Mouse (Mus musculus) stomach, embryonic 15.5 days (tissue): ENCODE measurements around the gene Wdr35. TPM values are rescaled to one million over a fixed set of nuclear protein-coding genes. Genes with fewer than 3 reads are reported as not detected.

Source experiments
- ATAC-seq: fragments of 200-750 bp; cut with Nextera tagmentation; 2 replicates; pipeline ENCODE4 v1.8.0; 2017; ENCODE audit warnings: low read depth, moderate number of reproducible peaks, moderate TSS enrichment; ENCODE audit not compliant: insufficient read depth, low FRiP score
- H3K27ac ChIP-seq: fragments of 300-500 bp; sonication (generic); 2 replicates; pipeline ENCODE4 v1.5.1; 2015; ENCODE audit warnings: mild to moderate bottlenecking, inconsistent platforms
- H3K27me3 ChIP-seq: fragments of 300-500 bp; sonication (generic); replicated peaks from 2 replicates; pipeline ENCODE4 v1.6.1; 2015; ENCODE audit warnings: inconsistent platforms
- H3K36me3 ChIP-seq: fragments of 300-500 bp; sonication (generic); 2 replicates; pipeline ENCODE4 v1.6.1; 2015; ENCODE audit warnings: inconsistent platforms
- H3K4me1 ChIP-seq: fragments of 300-500 bp; sonication (generic); 2 replicates; pipeline ENCODE4 v1.6.1; 2015; ENCODE audit warnings: inconsistent platforms
- H3K4me2 ChIP-seq: fragments of 300-500 bp; sonication (generic); 2 replicates; pipeline ENCODE4 v1.6.1; 2015; ENCODE audit warnings: mild to moderate bottlenecking, inconsistent platforms
- H3K4me3 ChIP-seq: fragments of 300-500 bp; sonication (generic); replicated peaks from 2 replicates; pipeline ENCODE4 v1.5.1; 2015; ENCODE audit warnings: inconsistent platforms
- H3K9ac ChIP-seq: fragments of 300-500 bp; sonication (generic); 2 replicates; pipeline ENCODE4 v1.6.1; 2015; ENCODE audit warnings: inconsistent platforms
- H3K9me3 ChIP-seq: fragments of 300-500 bp; sonication (generic); 2 replicates; pipeline ENCODE4 v1.6.1; 2016; ENCODE audit warnings: inconsistent platforms
- WGBS: fragments of 180-500 bp; shearing (Covaris S2); methylation state at CpG from one replicate; pipeline ENCODE4 v1.1.7; 2015; 5-methylcytosine and 5-hydroxymethylcytosine counted together
- polyA plus RNA-seq: library from polyadenylated mRNA; unstranded; fragments of >200 nt; fragmentation: Nextera tagmentation; extraction: Ambion mirVana; gene quantifications from 2 replicates; pipeline ENCODE4 v1.2.1, GENCODE M21; 2015

Wdr35 gene
- polyA plus RNA-seq, 1 experiment from 2014 or later, result 12.5 TPM

DNA sequence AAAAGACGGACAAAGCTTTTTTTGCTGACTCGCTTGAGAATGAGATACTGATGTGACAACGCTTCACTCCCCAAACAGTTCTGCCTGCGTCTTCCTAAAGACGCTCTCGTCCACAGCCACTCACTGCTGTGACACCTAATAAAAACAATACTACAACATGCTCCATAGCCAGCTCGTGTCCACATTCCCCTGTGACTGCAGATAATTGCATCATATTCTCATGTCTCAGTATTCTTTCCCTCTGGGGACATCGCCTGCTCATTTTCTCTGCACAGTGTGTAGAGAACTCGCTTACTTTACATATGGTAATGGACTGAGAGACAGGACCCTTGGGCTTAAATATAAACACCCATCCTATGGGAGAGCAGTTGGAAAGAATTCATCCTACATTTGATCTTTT is 62.7 kb downstream of the Wdr35 start:
- 82% methylated on average over 9 of the region's 9 CpGs for WGBS
- H3K4me3 ChIP-seq, result no peak overlapping the region
- H3K27me3 ChIP-seq, result no peaks in the 10 kb centered on the region
- H3K9me3 ChIP-seq, result no peaks in the 10 kb centered on the region
- H3K4me1 ChIP-seq, result no peaks in the 10 kb centered on the region
- H3K36me3 ChIP-seq, result no peaks in the 10 kb centered on the region
- no peak for ATAC-seq
- H3K9ac ChIP-seq, result no peak overlapping the region
- no peak overlapping the region for H3K4me2 ChIP-seq
- H3K27ac ChIP-seq, result no peak overlapping the region

DNA sequence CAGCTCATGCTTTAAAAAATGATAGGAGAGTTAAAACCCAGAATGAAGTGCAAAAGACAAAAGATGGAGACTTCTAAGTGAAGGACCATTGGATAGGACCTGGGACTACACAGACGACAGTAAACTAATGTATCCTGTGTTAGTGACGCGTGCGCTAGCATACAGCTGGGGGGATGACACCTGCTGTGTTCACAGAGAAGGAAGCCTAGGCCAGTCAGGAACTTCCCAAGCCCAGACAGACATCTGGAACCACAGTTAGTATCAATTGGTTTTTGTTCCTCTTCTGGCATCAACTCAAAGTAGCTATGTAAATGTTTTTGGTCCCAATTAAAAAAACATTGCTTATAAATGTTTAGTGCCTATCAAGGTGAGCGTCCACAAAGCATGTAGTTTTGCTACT is 66.5 kb downstream of the Wdr35 start:
- Histone ChIP-seq H3K36me3 (no peaks in the 10 kb centered on the region), H3K9ac (no peak overlapping the region), H3K9me3 (no peaks in the 10 kb centered on the region), H3K4me1 (no peaks in the 10 kb centered on the region), H3K27ac (no peak overlapping the region), H3K4me3 (no peak overlapping the region), H3K27me3 (no peaks in the 10 kb centered on the region), H3K4me2 (no peak overlapping the region)
- ATAC-seq, result no peak
- 84% methylated on average over 5 of the region's 5 CpGs for WGBS

DNA sequence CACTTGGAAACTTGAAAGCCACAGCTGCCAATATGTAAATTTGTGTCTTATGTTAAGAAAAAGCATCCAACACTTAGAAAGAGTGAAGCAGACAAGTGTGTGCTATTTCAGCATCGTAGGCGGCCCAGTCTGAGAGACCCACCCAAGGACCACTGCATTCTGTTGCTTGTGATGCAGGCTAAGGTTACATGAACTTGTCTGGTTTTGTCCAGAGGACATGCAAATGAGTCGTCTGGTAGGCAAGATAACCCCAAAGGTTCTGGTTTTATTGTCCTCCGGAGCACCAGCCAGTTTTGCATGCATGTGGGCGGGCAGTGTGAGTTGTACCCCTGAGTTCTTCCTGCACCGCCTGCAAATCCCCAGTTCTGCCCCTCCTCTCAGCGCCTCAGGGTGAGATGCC is 67.0 kb downstream of the Wdr35 start:
- H3K4me3 ChIP-seq, result no peak overlapping the region
- no peak overlapping the region for H3K9ac ChIP-seq
- H3K4me1 ChIP-seq, result no peaks in the 10 kb centered on the region
- no peak for ATAC-seq
- WGBS, result 78% methylated on average over 7 of the region's 7 CpGs
- H3K9me3 ChIP-seq, result no peaks in the 10 kb centered on the region
- H3K27me3 ChIP-seq, result no peaks in the 10 kb centered on the region
- no peaks in the 10 kb centered on the region for H3K36me3 ChIP-seq
- H3K4me2 ChIP-seq, result no peak overlapping the region
- no peak overlapping the region for H3K27ac ChIP-seq

DNA sequence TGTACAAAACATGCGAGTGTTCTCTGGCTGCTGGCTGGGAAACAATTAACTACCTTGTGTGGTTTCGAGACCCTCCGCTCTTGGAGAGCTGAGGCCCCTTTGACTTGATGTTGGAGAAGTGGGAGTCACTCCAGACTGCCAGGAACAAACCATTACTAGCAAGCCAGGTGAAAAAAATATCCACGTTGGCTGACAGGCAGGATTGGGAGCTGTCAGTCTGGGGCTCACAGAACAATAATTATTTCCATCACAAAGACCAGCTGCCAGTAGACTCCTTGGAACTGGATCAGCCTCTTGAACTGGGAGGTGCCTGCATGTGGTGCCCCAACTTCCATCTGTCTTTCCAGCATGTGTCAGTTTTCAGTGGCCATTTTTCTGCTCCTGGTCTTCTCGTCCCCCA is 68.6 kb downstream of the Wdr35 start:
- Histone ChIP-seq H3K9me3 (no peaks in the 10 kb centered on the region), H3K36me3 (no peaks in the 10 kb centered on the region), H3K4me1 (no peaks in the 10 kb centered on the region), H3K27me3 (no peaks in the 10 kb centered on the region), H3K4me2 (no peak overlapping the region), H3K9ac (no peak overlapping the region), H3K27ac (no peak overlapping the region), H3K4me3 (no peak overlapping the region)
- ATAC-seq, result no peak
- 83% methylated on average over 5 of the region's 5 CpGs for WGBS

DNA sequence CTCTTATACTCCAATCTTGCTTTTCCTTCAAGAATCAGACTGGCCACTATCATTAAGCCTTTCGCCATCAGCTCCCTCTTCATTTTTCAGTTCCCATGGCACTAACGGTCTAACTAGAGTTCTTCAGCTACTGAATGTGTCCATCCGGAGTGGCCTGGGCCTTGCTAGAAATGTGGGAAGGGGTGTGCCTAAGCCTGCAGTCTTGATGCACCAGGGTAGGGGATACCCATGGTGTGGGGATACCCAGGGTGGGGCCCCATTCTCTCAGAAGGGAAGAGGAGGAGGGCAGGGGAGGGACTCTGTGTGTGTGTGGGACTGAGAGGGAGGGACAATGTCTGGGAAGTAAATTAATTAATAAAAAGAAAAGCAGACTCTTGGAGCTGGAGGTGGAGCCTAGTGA is 69.1 kb downstream of the Wdr35 start:
- Histone ChIP-seq H3K4me3 (no peak overlapping the region), H3K4me1 (no peaks in the 10 kb centered on the region), H3K4me2 (no peak overlapping the region), H3K9ac (no peak overlapping the region), H3K9me3 (no peaks in the 10 kb centered on the region), H3K27ac (no peak overlapping the region), H3K36me3 (no peaks in the 10 kb centered on the region), H3K27me3 (no peaks in the 10 kb centered on the region)
- ATAC-seq, result no peak
- 88% methylated on average over 3 of the region's 3 CpGs for WGBS

DNA sequence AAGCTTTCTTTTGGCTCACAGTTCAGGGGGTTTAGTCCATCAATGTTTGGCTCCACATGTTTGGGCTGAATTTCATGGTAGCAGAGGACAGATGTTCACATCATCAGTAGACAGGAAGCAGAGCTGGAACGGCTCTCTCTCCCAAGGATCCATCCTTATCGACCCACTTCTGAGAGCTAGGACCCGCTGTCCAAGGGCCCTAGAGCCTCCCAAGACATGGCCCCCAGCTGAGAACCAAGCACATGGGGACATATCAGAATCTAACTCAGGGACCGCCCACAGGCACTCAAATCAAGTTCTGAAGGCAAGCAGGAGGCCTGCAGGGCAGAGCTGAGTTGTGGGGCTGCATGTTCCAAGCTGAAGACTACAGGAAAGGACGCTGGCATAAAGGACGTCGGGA is 71.0 kb downstream of the Wdr35 start:
- H3K4me2 ChIP-seq, result no peak overlapping the region
- no peak overlapping the region for H3K27ac ChIP-seq
- no peaks in the 10 kb centered on the region for H3K27me3 ChIP-seq
- WGBS, result 92% methylated on average over 7 of the region's 7 CpGs
- no peaks in the 10 kb centered on the region for H3K36me3 ChIP-seq
- no peak for ATAC-seq
- H3K4me3 ChIP-seq, result no peak overlapping the region
- H3K4me1 ChIP-seq, result no peaks in the 10 kb centered on the region
- H3K9ac ChIP-seq, result no peak overlapping the region
- H3K9me3 ChIP-seq, result no peaks in the 10 kb centered on the region

DNA sequence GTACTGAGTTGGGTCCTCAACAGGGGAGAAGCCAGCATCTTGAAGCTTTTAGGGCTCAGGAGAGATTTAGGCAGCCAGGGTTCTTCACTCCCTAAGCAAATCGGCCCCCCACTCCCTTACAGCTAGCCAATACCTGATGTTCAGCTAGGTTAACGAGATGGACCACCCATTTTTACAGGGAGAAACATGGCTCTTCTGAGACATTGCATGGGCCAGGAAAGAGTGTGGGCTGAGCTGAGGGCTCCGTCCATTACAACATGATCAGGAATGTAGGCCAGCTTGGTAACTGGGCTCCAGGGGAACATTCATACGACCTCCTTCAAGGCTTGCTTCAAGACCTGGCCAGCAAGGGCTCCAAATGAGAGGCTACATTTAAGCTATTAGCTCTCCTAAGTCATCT is 73.0 kb downstream of the Wdr35 start:
- ATAC-seq, result no peak
- no peak overlapping the region for H3K4me3 ChIP-seq
- 75% methylated on average over 4 of the region's 4 CpGs for WGBS
- H3K27me3 ChIP-seq, result no peaks in the 10 kb centered on the region
- no peaks in the 10 kb centered on the region for H3K9me3 ChIP-seq
- H3K4me1 ChIP-seq, result no peaks in the 10 kb centered on the region
- no peak overlapping the region for H3K4me2 ChIP-seq
- no peaks in the 10 kb centered on the region for H3K36me3 ChIP-seq
- no peak overlapping the region for H3K27ac ChIP-seq
- no peak overlapping the region for H3K9ac ChIP-seq

DNA sequence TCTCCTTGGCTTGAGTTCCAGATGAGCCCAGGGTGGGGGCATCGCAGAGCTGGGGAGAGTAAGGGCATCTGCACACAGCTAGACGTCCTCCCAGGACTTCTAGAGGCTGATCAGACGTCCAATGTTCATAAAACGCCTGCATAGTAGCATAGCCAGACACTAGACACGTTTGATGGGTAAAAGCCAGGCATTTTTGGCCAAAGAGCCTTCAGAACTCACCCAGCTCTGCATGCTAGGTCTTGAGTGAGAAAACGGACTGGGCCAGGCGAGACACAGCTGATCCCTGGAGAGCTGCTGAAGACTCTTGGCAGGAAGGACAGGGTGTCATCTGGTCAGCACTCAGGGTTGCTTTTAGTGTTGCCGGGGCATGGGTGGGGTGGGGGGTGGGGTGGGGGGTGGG is 74.4 kb downstream of the Wdr35 start:
- Histone ChIP-seq H3K9ac (no peak overlapping the region), H3K36me3 (no peaks in the 10 kb centered on the region), H3K4me1 (no peaks in the 10 kb centered on the region), H3K4me2 (no peak overlapping the region), H3K9me3 (no peaks in the 10 kb centered on the region), H3K27me3 (no peaks in the 10 kb centered on the region), H3K4me3 (no peak overlapping the region), H3K27ac (no peak overlapping the region)
- WGBS, result 64% methylated on average over 8 of the region's 8 CpGs
- ATAC-seq, result no peak

DNA sequence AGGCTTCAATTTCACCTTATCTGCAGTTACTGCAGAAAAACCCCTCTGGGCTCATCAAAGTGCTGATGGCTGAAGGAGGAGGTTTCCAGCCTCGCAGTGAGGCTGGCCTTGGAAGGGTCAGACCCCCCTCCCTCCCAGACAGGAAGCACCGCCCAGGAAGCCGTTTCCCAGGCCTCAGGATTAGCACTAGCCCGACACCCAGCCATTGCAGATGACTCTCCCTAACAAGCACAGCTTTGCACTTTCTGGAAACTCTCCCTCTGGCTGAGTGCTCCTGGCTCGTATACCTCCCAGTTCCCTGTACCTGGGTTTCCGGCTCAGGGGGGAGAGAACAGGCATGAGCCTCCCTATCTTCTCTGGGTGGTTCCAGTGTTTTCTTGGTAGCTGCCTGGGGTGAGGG is 77.1 kb downstream of the Wdr35 start:
- Histone ChIP-seq H3K36me3 (no peaks in the 10 kb centered on the region), H3K27me3 (no peaks in the 10 kb centered on the region), H3K4me3 (no peak overlapping the region), H3K9ac (no peak overlapping the region), H3K27ac (no peak overlapping the region), H3K4me2 (no peak overlapping the region), H3K4me1 (no peaks in the 10 kb centered on the region), H3K9me3 (no peaks in the 10 kb centered on the region)
- no peak for ATAC-seq
- WGBS, result 28% methylated on average over 6 of the region's 6 CpGs

DNA sequence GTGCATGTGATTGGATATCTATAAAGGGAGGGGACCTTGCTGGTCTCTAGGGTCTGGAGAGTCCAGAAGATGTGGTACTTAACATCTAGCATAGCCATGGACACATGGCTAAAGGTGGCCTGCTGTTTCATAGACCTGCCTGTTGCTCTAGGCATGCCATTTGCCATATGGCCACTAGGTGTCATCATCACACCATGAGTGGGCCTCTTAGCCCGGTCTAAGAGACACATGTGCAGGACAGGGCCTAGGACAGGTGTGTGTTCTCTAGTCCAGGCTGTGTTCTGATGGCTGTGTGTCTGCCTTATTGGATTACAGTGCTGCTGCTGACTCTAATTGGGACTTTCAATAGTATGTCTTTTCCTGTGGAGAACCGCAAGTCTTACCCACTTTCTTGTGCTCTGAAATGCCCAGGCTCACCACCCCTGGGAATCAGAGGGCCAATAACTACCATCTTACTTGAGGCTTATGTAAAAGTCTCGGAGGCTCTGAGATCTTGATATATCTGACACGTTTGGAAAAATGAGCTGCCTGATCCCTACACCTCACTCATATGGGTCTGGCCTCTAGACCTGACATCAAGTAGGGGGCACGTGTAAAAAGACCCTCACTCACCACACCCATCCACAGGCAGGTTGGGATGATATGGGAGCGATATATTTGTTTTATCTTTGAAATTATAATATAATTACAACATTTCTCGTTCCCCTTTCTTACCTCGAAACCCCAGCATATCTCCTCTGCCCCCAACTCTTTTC is 78.6 kb downstream of the Wdr35 start:
- H3K9ac ChIP-seq, result no peak overlapping the region
- H3K36me3 ChIP-seq, result no peaks in the 10 kb centered on the region
- H3K4me1 ChIP-seq, result no peaks in the 10 kb centered on the region
- no peak overlapping the region for H3K4me2 ChIP-seq
- H3K9me3 ChIP-seq, result no peaks in the 10 kb centered on the region
- H3K4me3 ChIP-seq, result no peak overlapping the region
- peak; percentile 76 for ATAC-seq
- WGBS, result 57% methylated on average over 8 of the region's 8 CpGs
- no peaks in the 10 kb centered on the region for H3K27me3 ChIP-seq
- H3K27ac ChIP-seq, result no peak overlapping the region

DNA sequence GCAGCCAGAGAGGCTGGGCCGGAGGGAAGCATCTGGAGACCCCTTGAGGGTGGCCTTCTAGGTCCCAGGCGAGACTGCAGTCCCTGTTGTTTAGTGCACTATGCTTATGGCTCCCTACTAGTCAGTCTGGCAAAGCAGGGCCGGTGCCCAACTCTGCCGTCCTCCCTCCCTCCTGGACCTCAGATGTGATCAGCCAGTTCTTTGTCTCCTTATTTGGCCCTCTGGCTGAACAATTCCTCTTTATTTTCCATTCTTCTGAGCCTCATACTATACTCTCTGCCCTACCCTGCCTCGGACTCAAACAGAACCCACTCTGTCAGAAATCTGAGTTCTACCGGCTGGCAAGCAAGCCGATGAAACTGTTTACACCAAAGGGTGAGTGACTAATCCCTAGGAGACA is 79.7 kb downstream of the Wdr35 start:
- no peaks in the 10 kb centered on the region for H3K9me3 ChIP-seq
- no peak for ATAC-seq
- no peak overlapping the region for H3K4me3 ChIP-seq
- no peak overlapping the region for H3K9ac ChIP-seq
- no peaks in the 10 kb centered on the region for H3K27me3 ChIP-seq
- H3K36me3 ChIP-seq, result no peaks in the 10 kb centered on the region
- H3K4me2 ChIP-seq, result no peak overlapping the region
- no peaks in the 10 kb centered on the region for H3K4me1 ChIP-seq
- 44% methylated on average over 7 of the region's 7 CpGs for WGBS
- H3K27ac ChIP-seq, result no peak overlapping the region

DNA sequence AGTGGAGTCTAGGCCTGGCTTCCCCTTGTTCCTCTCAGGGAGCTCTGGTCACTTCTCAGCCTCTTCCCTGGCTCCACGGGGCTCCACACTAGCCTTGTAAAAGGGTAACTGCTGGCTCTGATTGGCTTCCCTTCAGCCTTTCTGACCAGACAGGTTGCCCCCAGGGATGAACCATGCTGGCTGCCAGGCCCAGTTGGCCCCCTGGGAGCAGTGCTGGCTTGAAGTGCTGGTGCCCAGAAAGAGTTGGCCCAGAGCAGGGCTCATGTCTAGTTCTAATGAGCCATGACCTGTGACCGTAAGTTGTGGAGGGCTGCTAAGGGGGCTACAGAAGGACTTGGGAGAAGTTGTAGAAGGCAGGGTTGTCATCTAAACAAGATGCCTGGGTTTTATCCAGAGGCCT is 80.3 kb downstream of the Wdr35 start:
- H3K27ac ChIP-seq, result no peak overlapping the region
- WGBS, result 70% methylated on average over 2 of the region's 2 CpGs
- H3K9me3 ChIP-seq, result no peaks in the 10 kb centered on the region
- H3K4me1 ChIP-seq, result no peaks in the 10 kb centered on the region
- no peak overlapping the region for H3K4me3 ChIP-seq
- no peak for ATAC-seq
- H3K4me2 ChIP-seq, result no peak overlapping the region
- no peaks in the 10 kb centered on the region for H3K27me3 ChIP-seq
- no peak overlapping the region for H3K9ac ChIP-seq
- H3K36me3 ChIP-seq, result no peaks in the 10 kb centered on the region

DNA sequence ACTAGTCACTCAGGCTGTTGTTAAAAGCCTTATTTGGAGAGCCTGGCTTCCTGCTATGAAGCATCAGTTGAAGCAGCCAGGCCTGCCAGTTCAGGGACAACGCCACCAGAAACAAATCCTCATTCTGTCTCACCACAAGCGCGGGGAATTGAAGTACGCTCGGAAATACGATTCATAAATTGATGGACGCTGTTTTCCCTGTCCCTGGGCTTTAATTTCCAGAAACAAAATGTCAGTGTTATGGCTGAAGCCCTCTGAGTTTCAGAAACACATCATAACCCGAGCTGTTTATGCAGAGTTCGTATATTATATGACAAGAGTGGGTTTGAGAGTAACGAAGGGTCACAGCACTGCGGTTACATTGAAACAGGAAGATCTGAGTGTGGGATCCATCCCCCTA is 81.6 kb downstream of the Wdr35 start:
- H3K36me3 ChIP-seq, result no peaks in the 10 kb centered on the region
- H3K27ac ChIP-seq, result no peak overlapping the region
- 44% methylated on average over 11 of the region's 11 CpGs for WGBS
- no peak overlapping the region for H3K4me3 ChIP-seq
- no peak overlapping the region for H3K9ac ChIP-seq
- H3K4me1 ChIP-seq, result no peaks in the 10 kb centered on the region
- H3K27me3 ChIP-seq, result no peaks in the 10 kb centered on the region
- no peak overlapping the region for H3K4me2 ChIP-seq
- ATAC-seq, result no peak
- no peaks in the 10 kb centered on the region for H3K9me3 ChIP-seq
